Mouse (Mus musculus) lung, postnatal 25 days (tissue): ENCODE measurements around the gene Pofut1.

ENCODE experiments used
- DNase-seq: peaks from one replicate; pipeline ENCODE4 v3.0.0; 2022; ENCODE audit warnings: low spot score

The Pofut1 gene

DNA sequence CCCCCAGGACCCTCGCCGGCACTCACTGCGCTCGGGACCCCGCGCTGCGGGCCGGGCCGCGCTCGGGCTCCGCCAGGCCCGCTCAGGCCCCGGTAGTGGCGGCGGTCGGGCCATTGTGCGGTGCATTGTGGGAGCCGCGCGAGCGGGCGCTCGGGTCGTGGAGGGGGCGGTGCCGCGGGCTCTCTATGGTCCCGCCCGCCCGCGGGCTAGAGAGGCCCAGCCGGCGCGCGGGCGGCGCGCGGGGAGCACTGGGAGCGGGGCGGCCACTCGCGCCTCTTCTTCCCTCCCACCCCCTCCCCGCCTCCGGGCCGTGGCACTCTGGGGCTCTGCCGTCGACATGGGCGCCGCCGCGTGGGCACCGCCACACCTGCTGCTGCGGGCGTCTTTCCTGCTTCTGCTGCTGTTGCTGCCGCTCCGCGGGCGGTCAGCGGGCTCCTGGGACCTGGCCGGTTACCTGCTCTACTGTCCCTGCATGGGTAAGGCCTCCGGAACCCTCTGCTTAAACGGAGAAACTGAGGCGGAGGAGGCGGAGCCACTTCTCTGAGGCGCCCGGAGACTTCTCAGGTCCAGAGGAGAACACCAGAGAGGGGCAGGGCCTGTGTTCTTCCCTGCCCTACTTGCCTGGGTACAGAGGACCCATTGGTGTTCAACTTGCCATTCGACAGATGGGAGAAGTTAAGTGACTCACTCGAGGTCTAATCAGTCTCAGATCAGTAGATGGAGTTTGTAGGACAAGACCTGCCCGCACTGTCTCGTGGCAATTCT is at the start of gene Pofut1, which contains the start of gene Plagl2:
Gene Pofut1, plus strand, starts transcription at position 284 of the 765 bp plus-strand sequence.
Gene Plagl2, minus strand, starts transcription at position 177 of the 765 bp plus-strand sequence.
- DNase-seq: peak; percentile 90

DNA sequence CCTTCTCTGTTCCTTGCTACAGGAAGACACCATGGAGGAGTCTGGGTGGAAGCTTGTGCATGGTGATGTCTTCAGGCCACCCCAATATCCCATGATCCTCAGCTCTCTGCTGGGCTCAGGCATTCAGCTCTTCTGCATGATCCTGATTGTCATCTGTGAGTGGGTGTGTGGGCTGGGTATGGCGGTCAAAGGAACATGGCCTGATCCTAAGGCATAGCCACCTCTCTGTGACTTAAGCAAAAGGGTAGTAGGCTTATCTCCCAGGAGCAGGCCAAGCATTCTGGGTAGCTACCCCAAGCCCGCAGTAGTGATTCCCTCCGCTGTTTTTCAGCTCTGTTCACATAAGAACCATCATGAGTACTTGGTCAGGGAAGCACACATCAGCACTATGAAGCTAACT is 47.1 kb upstream of the Pofut1 start:
- DNase-seq: no peak

DNA sequence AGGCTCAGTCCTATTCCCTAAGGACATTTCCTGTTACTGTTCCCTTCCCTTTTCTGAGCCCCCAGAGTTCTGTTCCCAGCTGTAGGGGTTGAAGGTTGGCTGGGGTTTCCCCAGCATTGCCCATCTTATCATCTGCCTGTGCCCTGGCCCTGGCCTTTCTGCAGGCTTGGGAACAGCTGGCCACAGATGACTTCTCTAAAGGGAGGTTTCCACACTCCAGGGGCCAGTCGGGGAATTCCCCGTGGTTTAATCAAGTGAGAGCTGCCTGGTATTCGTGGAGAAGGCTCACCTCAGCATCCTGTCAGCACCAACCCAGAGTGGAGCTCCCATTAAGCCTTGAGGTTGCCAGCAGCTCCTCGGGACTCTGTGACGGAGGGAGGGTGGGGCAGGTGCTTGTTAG is 42.8 kb upstream of the Pofut1 start:
- no peak for DNase-seq

DNA sequence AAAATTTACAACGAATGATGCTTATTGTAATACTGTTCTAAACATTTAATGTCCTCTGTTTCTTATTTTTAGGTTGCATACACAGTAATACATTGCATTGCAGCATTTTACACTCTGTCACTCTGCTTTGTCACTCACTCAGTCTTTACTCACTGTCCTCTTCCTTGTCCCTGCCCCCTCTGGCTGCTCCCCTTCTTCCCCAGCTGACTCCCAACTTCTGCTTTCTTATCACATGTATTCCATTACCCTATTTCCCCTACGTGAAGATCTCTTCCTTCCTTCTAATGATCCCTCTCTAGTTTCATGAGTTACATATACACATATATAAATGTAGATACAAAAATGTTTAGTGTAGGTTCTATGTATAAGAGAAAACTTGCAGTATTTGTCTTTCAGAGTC is 42.2 kb upstream of the Pofut1 start:
- no peak for DNase-seq

DNA sequence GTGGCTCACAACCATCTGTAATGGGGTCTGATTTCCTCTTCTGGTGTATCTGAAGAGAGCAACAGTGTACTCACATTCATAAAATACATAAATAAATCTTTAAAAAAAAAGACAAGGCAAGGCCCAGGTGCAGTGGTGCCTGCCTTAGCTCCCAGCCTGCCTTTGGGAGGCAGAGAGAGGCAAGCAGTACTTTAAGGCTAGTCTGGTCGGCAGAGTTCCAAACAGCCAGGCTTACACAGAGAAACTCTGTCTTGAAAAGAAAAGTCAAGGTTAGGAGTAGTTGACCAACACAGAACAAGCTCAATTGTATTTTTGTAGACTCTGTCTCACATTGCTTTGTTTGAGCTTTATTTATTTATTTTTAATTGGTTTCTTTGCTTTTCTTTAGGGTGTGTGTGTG is 38.6 kb upstream of the Pofut1 start:
- DNase-seq: no peak

DNA sequence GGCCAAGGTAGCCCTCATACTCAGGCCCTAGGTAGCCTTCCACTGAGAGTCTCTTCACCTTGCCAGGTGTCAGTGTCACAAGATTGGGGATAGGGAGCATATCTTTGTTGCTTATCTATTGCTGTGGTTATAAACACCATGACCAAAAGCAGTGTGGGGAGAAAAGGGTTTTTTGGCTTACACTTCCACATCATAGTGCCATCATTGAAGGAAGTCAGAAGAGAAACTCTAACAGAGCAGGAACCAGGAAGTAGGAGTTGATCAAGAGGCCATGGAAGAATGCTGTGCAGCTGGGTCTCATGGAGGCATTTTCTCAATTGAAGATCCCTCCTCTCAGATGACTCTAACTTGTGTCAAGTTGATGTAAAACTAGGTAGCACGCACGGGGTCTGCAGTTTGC is 33.2 kb upstream of the Pofut1 start:
- DNase-seq: no peak

DNA sequence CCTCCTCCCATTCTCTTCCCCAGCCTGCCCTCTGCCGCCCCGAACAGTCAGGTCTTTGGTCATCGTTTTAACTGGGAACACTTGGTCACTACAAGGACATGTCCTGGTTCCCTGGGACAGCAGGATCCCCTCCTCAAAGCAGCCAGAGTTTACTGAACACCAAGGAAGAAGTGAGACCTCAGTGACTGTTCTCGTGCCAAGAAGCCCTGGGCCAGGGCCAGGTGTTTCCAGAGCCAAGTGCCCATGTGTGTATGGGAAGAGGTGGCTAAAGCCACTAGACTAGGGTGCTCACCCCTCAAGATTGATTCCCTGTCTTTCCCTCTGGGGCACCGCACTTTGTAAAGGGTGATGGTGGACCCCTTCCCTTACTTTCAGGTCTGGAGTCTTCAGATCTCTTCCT is 32.0 kb upstream of the Pofut1 start:
- DNase-seq: no peak

DNA sequence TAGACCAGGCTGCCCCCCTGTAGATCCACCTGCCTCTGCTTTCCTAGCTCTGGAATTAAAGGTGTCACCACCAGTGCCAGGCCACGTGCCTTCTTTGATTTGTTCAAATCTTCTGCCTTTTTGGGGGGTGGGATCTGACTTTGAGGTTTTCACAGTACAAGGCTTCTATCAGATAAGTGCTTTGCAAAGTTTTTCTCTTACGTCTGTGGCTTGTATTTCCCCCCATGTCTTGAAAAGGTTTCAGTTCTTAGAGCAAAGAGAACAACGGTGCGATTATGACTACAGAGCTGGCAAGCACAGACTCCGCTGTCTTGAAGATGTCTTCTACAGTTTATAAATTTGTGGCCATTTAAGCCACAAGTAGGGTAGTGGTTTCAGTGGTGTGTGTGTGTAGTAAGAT is 29.9 kb upstream of the Pofut1 start:
- no peak for DNase-seq

DNA sequence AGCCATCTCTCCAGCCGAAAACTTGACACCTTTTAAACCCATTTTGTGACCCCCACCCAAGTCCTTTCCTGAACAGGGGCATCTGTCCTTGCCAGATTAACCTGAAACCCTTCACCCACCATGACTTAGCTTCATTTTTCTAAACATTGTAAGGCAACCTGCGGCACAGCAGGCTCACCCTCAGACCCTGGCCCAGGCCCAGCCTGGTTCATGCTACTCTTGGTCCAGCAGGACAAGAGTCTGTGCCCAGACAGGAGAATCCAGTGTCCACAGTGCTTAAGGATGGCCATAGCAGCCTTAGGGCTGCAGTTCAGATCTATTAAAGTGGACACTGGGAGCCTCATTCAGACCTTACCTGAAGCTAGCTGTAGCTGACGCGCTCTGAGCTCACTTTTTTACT is 28.0 kb upstream of the Pofut1 start:
- no peak for DNase-seq

DNA sequence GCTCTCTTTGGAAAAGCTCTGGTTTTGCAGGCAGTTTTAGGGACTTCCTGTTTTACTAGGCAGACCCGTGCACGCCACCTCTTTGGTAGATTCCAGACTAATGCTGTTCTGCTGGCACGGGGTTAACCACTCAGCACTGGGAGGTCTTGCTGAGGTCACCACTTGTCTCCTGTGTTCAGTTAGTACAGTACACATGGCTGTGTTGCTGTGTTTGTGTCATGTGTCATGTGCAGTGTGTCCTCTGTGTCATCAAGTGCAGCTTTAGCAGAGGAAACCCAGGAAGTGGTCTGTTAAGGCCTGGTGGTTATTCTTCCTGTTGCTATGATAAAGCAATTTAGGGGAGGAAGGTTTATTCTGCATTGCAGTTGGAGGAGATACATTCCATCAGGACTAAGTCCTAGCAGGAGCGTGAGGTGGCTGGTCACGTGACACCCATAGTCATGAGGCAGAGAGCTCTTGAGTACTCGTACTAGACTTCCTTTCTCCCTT is 26.5 kb upstream of the Pofut1 start:
- peak; percentile 34 for DNase-seq

DNA sequence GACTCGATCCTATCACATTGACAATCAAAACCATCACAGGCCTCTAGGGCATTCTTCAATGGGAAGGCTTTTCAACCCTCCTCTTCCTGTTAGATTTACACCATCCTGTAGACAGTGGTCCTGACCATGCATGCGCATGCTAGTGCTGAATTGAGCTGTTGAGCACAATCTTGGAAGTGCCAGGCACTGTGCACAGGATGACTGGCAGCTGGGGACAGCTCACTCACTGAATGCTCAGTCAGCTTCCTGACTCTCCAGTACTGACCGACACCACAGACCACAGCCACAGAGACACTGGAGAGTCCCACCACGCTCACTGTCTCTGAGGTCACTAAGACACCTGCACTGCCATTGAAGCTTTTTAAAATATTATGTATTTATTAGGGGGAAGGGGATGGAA is 25.9 kb upstream of the Pofut1 start:
- DNase-seq: no peak

DNA sequence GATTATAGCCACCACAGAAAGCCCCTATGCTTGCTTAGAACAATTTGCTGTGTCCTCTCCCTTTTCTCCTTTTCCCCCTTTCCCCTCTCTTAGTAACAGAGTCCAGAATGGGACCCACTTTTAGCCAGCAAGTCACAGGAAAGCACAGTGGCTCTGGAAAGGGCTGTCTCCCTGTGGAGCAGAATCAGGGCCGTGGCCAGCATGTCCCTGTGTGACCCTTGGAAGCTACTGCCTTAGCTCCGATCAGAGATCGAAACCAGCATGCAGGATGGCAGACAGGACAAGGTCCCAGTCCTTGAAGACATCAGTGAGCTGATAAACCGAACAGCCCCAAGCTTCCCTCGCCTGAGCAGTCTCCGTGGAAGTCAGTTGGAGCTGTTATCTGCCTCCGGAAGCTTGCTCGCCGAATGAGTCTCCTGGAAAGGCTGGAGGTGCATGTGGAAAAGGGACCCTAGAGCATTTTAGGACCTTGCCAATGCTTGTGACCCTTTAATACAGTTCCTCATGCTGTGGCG is 23.4 kb upstream of the Pofut1 start:
- no peak for DNase-seq

DNA sequence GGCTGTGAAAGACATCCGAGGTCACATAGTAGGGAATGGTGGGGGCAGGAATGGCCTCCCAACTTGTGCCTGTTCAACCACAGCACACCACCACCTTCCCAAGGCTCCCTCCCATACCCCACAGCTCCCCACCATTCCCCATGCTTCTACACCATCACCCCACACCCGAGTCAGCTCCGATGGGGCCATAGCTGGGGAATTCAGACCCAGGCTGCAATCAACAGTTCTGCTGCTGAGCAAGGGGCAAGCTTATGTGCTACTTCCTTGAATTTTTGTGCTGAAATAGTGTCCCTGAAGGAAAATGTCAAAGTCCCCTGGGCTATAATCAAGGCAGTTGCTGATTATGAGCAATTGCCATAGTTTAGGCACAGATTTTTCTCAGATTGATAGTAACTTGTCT is 22.8 kb upstream of the Pofut1 start:
- DNase-seq: no peak

DNA sequence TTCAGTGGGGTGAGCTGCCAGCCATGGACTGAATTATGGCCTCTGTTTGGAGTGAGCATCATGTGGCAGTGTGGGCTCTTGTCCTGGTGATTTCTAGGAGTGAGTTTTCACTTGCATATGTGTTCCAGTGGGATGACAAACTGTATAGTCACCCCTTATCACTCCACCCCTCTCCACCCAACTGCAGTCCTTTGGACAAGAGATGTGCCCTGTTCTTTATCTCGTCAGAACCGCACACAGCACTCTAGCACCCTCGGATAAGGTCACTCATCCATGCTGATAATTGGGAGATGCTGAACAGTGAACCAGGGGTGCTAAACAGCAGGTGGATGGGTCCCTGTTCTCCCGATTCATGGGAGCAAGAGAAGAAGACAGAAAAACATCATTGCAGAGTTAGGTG is 19.7 kb upstream of the Pofut1 start:
- no peak for DNase-seq

DNA sequence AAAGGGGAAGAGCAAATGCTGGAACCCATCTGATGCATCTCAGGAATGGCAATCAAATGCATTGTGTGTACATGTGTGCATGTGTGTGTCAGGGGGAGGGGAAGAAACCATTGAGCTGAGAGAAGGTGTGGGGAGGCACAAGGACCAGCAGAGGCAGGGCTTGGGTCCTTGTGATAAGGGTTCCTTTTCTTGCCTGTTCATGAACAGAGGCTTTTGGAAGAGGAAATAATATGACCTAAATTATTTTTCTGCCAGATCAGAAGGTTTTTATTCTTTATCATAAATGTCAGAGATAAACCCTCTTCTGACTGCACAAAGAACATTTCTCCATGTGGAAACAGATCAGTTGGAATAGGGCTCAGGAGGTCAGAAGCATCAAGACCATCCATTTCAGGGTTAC is 19.2 kb upstream of the Pofut1 start:
- no peak for DNase-seq

DNA sequence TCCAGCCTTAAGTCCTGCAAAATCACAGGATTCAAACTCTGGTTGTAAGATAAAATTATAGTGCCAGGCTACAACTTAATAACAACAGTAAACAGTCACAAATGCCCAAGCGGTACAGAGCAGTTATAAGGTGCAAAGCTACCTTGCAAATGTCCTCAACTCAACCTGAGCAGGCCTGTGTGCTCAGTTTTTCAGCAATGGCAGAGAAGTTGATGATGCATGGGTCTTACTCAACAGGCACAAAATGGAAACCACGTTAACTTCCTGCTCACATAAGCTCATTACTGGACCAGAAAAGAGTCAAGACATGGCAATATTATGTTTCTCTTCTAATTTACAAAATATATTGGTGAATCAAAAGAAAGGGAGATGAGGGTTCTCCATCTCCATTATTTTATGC is 18.8 kb upstream of the Pofut1 start:
- no peak for DNase-seq

DNA sequence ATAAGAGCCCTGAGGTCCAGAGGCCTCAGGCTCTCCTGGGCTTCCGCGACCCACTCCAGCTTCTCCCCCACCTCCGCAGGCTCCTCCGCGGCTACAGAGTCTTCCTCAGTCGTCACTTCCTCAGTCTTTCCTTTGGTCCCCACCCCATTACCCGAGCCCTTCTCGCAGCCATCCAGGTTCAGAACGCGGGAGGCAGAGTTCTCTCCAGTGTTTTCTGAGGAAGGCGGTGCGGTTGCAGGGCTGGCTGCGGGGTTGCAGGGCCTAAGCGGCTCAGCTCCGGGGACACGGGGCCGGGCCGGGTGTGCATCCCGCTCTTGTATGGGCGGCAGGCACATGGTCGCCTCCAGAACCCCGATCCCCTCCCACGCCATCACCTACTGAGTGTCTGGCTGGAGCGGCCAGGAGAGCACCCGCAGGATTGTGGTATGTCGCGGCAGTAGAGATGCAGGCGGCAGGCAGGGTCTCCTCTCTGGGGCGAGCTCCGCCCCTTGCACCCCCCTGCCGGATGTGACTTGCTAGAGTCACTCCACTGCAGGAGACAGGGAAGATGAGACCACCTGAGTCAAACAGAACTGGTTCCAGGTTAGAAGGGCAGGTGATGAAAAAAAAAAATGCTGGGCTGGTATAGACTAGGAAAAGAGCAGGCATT is 16.3 kb upstream of the Pofut1 start, which contains the start of gene Tspyl3:
Gene Tspyl3, minus strand, starts transcription at position 496 of the 649 bp plus-strand sequence.
- DNase-seq: peak; percentile 34

DNA sequence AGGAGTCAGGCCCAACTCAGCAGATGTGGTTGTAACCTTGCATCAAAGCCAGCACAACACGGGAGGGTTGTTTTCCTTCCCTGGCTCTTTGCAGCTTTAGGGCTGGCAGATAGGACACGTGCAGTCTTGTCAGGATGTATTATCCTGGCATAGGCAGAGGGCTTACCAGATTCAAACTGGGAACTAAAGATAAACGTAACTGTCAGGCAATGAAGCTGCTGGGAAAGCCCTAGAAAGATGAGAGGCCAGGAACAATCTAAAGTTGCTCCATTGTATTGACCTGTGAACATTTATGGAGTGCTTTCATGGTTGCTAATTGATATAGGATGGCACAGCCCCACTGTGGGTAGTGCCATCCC is 15.8 kb upstream of the Pofut1 start:
- DNase-seq: no peak

DNA sequence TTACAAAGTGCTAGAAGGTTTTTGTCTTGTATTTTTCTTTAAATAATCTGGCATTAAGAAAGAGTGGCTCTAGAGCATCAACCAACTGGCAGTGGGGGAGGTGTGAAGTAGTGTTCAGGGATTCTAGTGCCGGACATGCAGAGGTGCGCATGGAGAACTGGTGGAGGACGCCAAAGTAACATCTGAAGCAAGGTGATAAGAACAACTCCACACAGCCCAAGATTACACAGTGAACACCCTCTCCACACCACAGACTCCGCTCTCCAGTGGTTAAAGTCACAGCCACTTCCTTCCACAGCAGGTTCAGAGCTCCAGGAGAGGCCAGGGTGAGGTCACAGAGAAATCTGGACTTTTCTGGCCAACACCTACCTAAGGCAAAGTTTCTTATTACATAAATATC is 13.4 kb upstream of the Pofut1 start:
- DNase-seq: no peak

DNA sequence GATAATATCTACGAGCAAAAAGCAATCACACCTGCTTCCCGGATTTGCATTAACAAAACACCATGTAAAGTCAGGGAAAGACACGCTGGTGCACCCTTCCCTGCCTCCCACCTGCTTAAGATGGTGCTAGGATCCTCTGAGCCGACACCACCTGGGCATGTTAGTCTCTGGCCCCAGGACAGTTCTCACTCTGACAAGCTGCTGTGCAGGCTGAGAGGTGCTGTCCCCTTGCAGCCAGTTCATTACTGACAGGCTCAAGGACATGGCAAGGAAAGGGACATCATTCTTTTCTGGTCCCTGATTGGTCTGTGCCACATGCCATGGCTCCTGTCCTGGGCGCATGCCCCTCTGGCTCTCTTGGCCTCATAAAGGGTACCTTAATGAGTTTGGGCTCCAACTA is 12.8 kb upstream of the Pofut1 start:
- no peak for DNase-seq

DNA sequence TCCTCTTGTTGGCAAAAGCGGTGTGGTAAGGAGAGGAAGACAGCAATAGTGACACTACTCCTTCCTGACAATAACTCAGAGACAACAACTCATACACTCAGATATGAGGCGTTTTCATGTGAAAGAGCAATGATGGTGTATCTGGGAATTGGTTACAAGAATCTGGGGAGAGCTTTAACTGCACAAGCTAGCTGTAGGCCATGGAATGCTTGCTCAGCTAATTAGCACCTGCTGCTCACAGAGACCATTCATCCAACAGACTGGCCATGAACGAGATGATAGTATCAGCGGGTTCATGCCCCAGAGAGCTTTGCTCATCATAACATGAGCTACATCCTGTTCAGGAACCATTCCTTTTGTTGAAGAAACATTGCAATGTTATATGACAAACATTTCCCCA is 4.1 kb upstream of the Pofut1 start:
- DNase-seq: no peak

DNA sequence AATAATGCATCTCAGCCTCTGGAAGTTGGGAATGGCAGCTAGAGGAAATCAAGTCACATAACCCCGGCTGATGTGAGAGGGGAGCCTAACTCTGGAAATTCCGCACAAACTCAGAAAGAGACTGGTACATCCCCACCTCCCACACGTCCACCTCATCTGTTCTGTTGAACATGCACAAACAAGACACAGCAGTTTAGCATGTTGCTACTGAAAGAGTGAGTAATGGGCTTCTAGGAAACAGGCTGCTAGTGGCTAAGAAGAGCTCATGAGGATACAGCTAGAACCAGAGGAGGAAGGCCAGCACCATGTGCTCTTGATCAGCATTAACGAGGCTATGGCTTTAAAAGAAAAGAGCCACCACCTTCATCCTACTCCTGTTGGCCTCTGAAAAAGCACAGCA is 3.4 kb upstream of the Pofut1 start:
- DNase-seq: no peak

DNA sequence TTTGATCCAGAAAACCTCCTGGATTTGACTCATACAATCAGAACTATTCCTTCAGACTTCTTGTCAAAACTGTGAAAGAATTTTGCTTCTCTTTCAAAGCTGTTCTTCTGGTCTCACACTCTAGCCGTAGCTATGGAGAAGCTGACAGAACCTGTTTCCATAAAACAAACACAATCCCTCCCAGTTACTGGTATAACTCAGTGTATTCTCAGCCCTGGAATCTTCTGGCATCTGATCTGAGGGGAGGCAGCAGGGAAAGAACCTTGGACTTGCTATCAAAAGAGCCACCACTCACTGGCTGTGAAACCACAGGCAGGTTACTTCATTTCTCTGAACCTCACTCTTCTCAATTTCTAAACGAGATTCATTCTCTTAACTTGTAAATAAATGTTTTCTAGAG is 2.9 kb upstream of the Pofut1 start:
- DNase-seq: peak; percentile 44
